Mouse (Mus musculus): Measurements from ENCODE around the gene Oas1g. TPM values are rescaled to one million over a fixed set of nuclear protein-coding genes. Genes with fewer than 3 reads are reported as not detected.
"Not testable (repeated sequence)": the region's sequence is repeated elsewhere in the genome, so short reads cannot be mapped to it uniquely, and the experiment has no call there.

Oas1g gene
- total RNA-seq, 1 experiment from 2014 or later = 4.9 TPM

- ATAC-seq (replicated peaks; ENCODE audit: insufficient number of reproducible peaks, low FRiP score, low TSS enrichment, poor library complexity, severe bottlenecking) = no peak
Observed at GRCm38 (mm10) chr5:120892243-120892660, 4.8 kb upstream of the Oas1g start.

GRCm38 (mm10) chr5:120891566-120892242, 4.3 kb upstream of the Oas1g start:
- ATAC-seq (replicated peaks; ENCODE audit: insufficient number of reproducible peaks, low FRiP score, low TSS enrichment, poor library complexity, severe bottlenecking) = not testable (repeated sequence)

- no peak for ATAC-seq (replicated peaks; ENCODE audit: insufficient number of reproducible peaks, low FRiP score, low TSS enrichment, poor library complexity, severe bottlenecking)
Observed at GRCm38 (mm10) chr5:120890991-120891390, 3.6 kb upstream of the Oas1g start.

- ATAC-seq (replicated peaks; ENCODE audit: insufficient number of reproducible peaks, low FRiP score, low TSS enrichment, poor library complexity, severe bottlenecking) = no peak
Observed at GRCm38 (mm10) chr5:120890026-120890425, 2.6 kb upstream of the Oas1g start.

GRCm38 (mm10) chr5:120888294-120888815, 942 bp upstream of the Oas1g start:
- not testable (repeated sequence) for ATAC-seq (replicated peaks; ENCODE audit: insufficient number of reproducible peaks, low FRiP score, low TSS enrichment, poor library complexity, severe bottlenecking)

- no peak for ATAC-seq (replicated peaks; ENCODE audit: insufficient number of reproducible peaks, low FRiP score, low TSS enrichment, poor library complexity, severe bottlenecking)
Observed at GRCm38 (mm10) chr5:120887831-120888230, 418 bp upstream of the Oas1g start.

GRCm38 (mm10) chr5:120881681-120882080, 5.7 kb downstream of the Oas1g start:
- not testable (repeated sequence) for ATAC-seq (replicated peaks; ENCODE audit: insufficient number of reproducible peaks, low FRiP score, low TSS enrichment, poor library complexity, severe bottlenecking)

GRCm38 (mm10) chr5:120878803-120879202, 8.6 kb downstream of the Oas1g start:
- ATAC-seq (replicated peaks; ENCODE audit: insufficient number of reproducible peaks, low FRiP score, low TSS enrichment, poor library complexity, severe bottlenecking) = not testable (repeated sequence)

GRCm38 (mm10) chr5:120877407-120877806, 10.0 kb downstream of the Oas1g start:
- not testable (repeated sequence) for ATAC-seq (replicated peaks; ENCODE audit: insufficient number of reproducible peaks, low FRiP score, low TSS enrichment, poor library complexity, severe bottlenecking)

GRCm38 (mm10) chr5:120876839-120877238, 10.6 kb downstream of the Oas1g start:
- not testable (repeated sequence) for ATAC-seq (replicated peaks; ENCODE audit: insufficient number of reproducible peaks, low FRiP score, low TSS enrichment, poor library complexity, severe bottlenecking)

GRCm38 (mm10) chr5:120871469-120871868, 15.9 kb downstream of the Oas1g start:
- no peak for ATAC-seq (replicated peaks; ENCODE audit: insufficient number of reproducible peaks, low FRiP score, low TSS enrichment, poor library complexity, severe bottlenecking)

- ATAC-seq (replicated peaks; ENCODE audit: insufficient number of reproducible peaks, low FRiP score, low TSS enrichment, poor library complexity, severe bottlenecking) = no peak
Observed at GRCm38 (mm10) chr5:120870782-120871181, 16.6 kb downstream of the Oas1g start.

- no peak for ATAC-seq (replicated peaks; ENCODE audit: insufficient number of reproducible peaks, low FRiP score, low TSS enrichment, poor library complexity, severe bottlenecking)
Observed at GRCm38 (mm10) chr5:120870081-120870480, 17.3 kb downstream of the Oas1g start.

GRCm38 (mm10) chr5:120869436-120870015, 17.9 kb downstream of the Oas1g start:
- no peak for ATAC-seq (replicated peaks; ENCODE audit: insufficient number of reproducible peaks, low FRiP score, low TSS enrichment, poor library complexity, severe bottlenecking)

GRCm38 (mm10) chr5:120865336-120865860, 22.0 kb downstream of the Oas1g start:
- ATAC-seq (replicated peaks; ENCODE audit: insufficient number of reproducible peaks, low FRiP score, low TSS enrichment, poor library complexity, severe bottlenecking) = 0 out of 2 replicates have a peak, but pooled peaks have one; percentile 22

GRCm38 (mm10) chr5:120861121-120861520, 26.3 kb downstream of the Oas1g start, which contains the start of gene Oas1h:
Gene Oas1h (plus strand): TSS chr5:120861421.
- ATAC-seq (replicated peaks; ENCODE audit: insufficient number of reproducible peaks, low FRiP score, low TSS enrichment, poor library complexity, severe bottlenecking) = no peak

- no peak for ATAC-seq (replicated peaks; ENCODE audit: insufficient number of reproducible peaks, low FRiP score, low TSS enrichment, poor library complexity, severe bottlenecking)
Observed at GRCm38 (mm10) chr5:120859241-120859640, 28.2 kb downstream of the Oas1g start.

GRCm38 (mm10) chr5:120849601-120850136, 37.7 kb downstream of the Oas1g start:
- no peak for ATAC-seq (replicated peaks; ENCODE audit: insufficient number of reproducible peaks, low FRiP score, low TSS enrichment, poor library complexity, severe bottlenecking)

- ATAC-seq (replicated peaks; ENCODE audit: insufficient number of reproducible peaks, low FRiP score, low TSS enrichment, poor library complexity, severe bottlenecking) = no peak
Observed at GRCm38 (mm10) chr5:120847067-120847466, 40.3 kb downstream of the Oas1g start, which contains the start of gene Oas1f. Gene Oas1f (plus strand): TSS chr5:120847367.
